Mouse (Mus musculus) E14TG2a.4 (cell line): ENCODE results near the gene Tlr2.
A peak's percentile ranks its signal among the peaks of the same experiment; 100 is the strongest.

Experiments
- H3K27me3 ChIP-seq: 2 replicates; pipeline ENCODE4 v1.6.1; 2014; ENCODE audit warnings: low read length, control low read depth; ENCODE audit not compliant: insufficient read depth
- H3K36me3 ChIP-seq: 2 replicates; pipeline ENCODE4 v1.6.1; 2014; ENCODE audit warnings: low read length, control low read depth; ENCODE audit not compliant: insufficient read depth
- H3K4me1 ChIP-seq: replicated peaks from 2 replicates; pipeline ENCODE4 v1.6.1; 2014; ENCODE audit warnings: low read depth, low read length, control low read depth
- H3K4me3 ChIP-seq: replicated peaks from 2 replicates; pipeline ENCODE4 v1.5.1; 2014; ENCODE audit warnings: mild to moderate bottlenecking, low read length
- H3K9me3 ChIP-seq: 2 replicates; pipeline ENCODE4 v1.6.1; 2014; ENCODE audit warnings: low read length, control low read depth
- CTCF ChIP-seq: conservative IDR thresholded peaks from 2 replicates; pipeline ENCODE4 v1.5.1; 2014; ENCODE audit warnings: low read length
- NANOG ChIP-seq: IDR thresholded peaks from 2 replicates; pipeline ENCODE4 v1.6.1; 2014; ENCODE audit warnings: borderline replicate concordance, low read length, mixed read lengths
- POU5F1 ChIP-seq: IDR thresholded peaks from 2 replicates; pipeline ENCODE4 v1.6.1; 2014; ENCODE audit warnings: low read length, borderline replicate concordance

Gene Tlr2

GRCm38 (mm10) chr3:83849341-83849740 is 7.8 kb upstream of the Tlr2 start:
- H3K36me3 ChIP-seq = no peaks in the 10 kb centered on the region
- TF ChIP-seq CTCF (no peak), POU5F1 (no peak), NANOG (no peak)
- H3K27me3 ChIP-seq = no peaks in the 10 kb centered on the region
- H3K4me1 ChIP-seq = peaks cover 14% of the 10 kb centered on the region; the same call in 1 of the 2 replicates
- H3K9me3 ChIP-seq = no peaks in the 10 kb centered on the region
- no peak overlapping the region for H3K4me3 ChIP-seq

- H3K4me3 ChIP-seq = no peak overlapping the region
- TF ChIP-seq NANOG = no peak
- no peak for TF ChIP-seq POU5F1
- TF ChIP-seq CTCF = no peak
- H3K4me1 ChIP-seq = peaks cover 14% of the 10 kb centered on the region
- H3K36me3 ChIP-seq = no peaks in the 10 kb centered on the region
- H3K27me3 ChIP-seq = peaks cover 16% of the 10 kb centered on the region
- H3K9me3 ChIP-seq = no peaks in the 10 kb centered on the region
Observed at GRCm38 (mm10) chr3:83844766-83845520, 3.4 kb upstream of the Tlr2 start.

- TF ChIP-seq CTCF = no peak
- TF ChIP-seq NANOG = no peak
- TF ChIP-seq POU5F1 = no peak
- Histone ChIP-seq H3K4me1 (peaks cover 35% of the 10 kb centered on the region), H3K36me3 (no peaks in the 10 kb centered on the region; the same call in 1 of the 2 replicates), H3K9me3 (no peaks in the 10 kb centered on the region), H3K27me3 (peaks cover 28% of the 10 kb centered on the region), H3K4me3 (no peak overlapping the region)
Observed at GRCm38 (mm10) chr3:83839477-83839876, 2.1 kb downstream of the Tlr2 start.

- TF ChIP-seq POU5F1 (no peak), CTCF (no peak), NANOG (no peak)
- Histone ChIP-seq H3K9me3 (no peaks in the 10 kb centered on the region), H3K36me3 (no peaks in the 10 kb centered on the region; the same call in 1 of the 2 replicates), H3K4me1 (peaks cover 24% of the 10 kb centered on the region), H3K4me3 (peak overlapping the region; percentile 37; the same call in 1 of the 2 replicates), H3K27me3 (peaks cover 15% of the 10 kb centered on the region)
Observed at GRCm38 (mm10) chr3:83836685-83837084, 4.9 kb downstream of the Tlr2 start.

GRCm38 (mm10) chr3:83828145-83828611 is 13.4 kb downstream of the Tlr2 start:
- no peaks in the 10 kb centered on the region for H3K36me3 ChIP-seq
- TF ChIP-seq POU5F1 = no peak
- TF ChIP-seq NANOG = no peak
- no peak for TF ChIP-seq CTCF
- H3K4me1 ChIP-seq = no peaks in the 10 kb centered on the region
- no peak overlapping the region for H3K4me3 ChIP-seq
- H3K9me3 ChIP-seq = no peaks in the 10 kb centered on the region
- H3K27me3 ChIP-seq = no peaks in the 10 kb centered on the region

GRCm38 (mm10) chr3:83827684-83828083 is 13.9 kb downstream of the Tlr2 start:
- no peak overlapping the region for H3K4me3 ChIP-seq
- no peaks in the 10 kb centered on the region for H3K4me1 ChIP-seq
- no peaks in the 10 kb centered on the region for H3K9me3 ChIP-seq
- no peaks in the 10 kb centered on the region for H3K36me3 ChIP-seq
- no peaks in the 10 kb centered on the region for H3K27me3 ChIP-seq
- TF ChIP-seq CTCF (no peak), POU5F1 (no peak), NANOG (no peak)

GRCm38 (mm10) chr3:83823774-83824173 is 17.8 kb downstream of the Tlr2 start:
- Histone ChIP-seq H3K27me3 (no peaks in the 10 kb centered on the region), H3K36me3 (no peaks in the 10 kb centered on the region), H3K4me1 (no peaks in the 10 kb centered on the region), H3K9me3 (no peaks in the 10 kb centered on the region), H3K4me3 (no peak overlapping the region)
- TF ChIP-seq POU5F1 (no peak), CTCF (no peak), NANOG (no peak)

- Histone ChIP-seq H3K36me3 (no peaks in the 10 kb centered on the region), H3K4me3 (no peak overlapping the region), H3K9me3 (no peaks in the 10 kb centered on the region), H3K4me1 (no peaks in the 10 kb centered on the region), H3K27me3 (no peaks in the 10 kb centered on the region)
- TF ChIP-seq NANOG (no peak), POU5F1 (no peak), CTCF (no peak)
Observed at GRCm38 (mm10) chr3:83816372-83816925, 25.1 kb downstream of the Tlr2 start.
